Mouse (Mus musculus): Measurements from ENCODE around the gene Mavs. TPM values are rescaled to one million over a fixed set of nuclear protein-coding genes. Genes with fewer than 3 reads are reported as not detected.
A peak's percentile ranks its signal among the peaks of the same experiment; 100 is the strongest.

Gene Mavs
- polyA plus RNA-seq, 1 experiment, result 23.1 TPM

DNA sequence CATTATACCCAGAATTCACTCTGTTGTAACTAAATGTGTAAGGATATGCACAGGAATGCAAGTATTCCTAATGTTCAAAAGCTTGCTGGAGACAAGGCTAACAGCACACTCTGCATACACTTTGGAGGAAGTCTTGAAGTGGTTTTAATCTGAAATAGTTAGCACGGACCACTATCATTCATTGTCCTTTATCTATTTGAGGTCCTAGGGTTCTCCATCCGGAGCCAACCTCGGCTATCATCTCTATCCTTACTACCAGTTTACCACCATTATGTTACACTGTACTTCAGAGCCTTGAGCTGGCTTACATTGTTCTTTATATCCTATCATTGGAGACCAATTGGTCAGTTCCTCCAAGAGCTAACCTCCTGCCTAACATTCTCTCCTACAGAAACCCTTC is 6.6 kb upstream of the Mavs start:
- Histone ChIP-seq H3K27ac (ENCODE audit: insufficient read depth, low read length) (no peak overlapping the region), H3K4me3 (ENCODE audit: insufficient read depth, low read length) (no peak overlapping the region), H3K4me1 (ENCODE audit: control insufficient read depth, insufficient read depth, low read length) (no peaks in the 10 kb centered on the region)
- TF ChIP-seq POLR2A (IDR thresholded peaks at IDR 0.05; ENCODE audit: low read depth, low read length) (no peak), CTCF (IDR thresholded peaks at IDR 0.05; ENCODE audit: borderline replicate concordance, insufficient read depth, low read length) (no peak)

DNA sequence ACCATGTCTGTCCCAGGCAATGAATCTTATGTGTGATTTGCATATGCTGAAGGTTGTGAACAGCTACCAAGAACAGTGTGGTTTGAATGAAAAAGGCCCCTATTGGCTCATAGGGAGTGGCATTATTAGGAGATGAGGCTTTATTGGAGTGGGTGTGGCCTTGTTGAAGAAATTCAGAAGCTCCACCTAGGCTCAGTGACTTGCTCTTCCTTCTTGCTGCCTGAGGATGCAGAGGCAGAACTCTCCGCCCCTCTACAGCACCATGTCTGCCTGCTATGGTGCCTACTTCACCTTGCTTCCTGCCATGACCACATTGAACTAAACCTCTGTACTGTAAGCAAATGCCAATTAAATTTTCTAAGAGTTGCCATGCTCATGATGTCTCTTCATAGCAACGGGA is 1.3 kb upstream of the Mavs start:
- Histone ChIP-seq H3K27ac (ENCODE audit: insufficient read depth, low read length) (no peak overlapping the region), H3K4me1 (ENCODE audit: control insufficient read depth, insufficient read depth, low read length) (peaks cover 9% of the 10 kb centered on the region), H3K4me3 (ENCODE audit: insufficient read depth, low read length) (no peak overlapping the region)
- TF ChIP-seq CTCF (IDR thresholded peaks at IDR 0.05; ENCODE audit: borderline replicate concordance, insufficient read depth, low read length) (no peak), POLR2A (IDR thresholded peaks at IDR 0.05; ENCODE audit: low read depth, low read length) (no peak)

DNA sequence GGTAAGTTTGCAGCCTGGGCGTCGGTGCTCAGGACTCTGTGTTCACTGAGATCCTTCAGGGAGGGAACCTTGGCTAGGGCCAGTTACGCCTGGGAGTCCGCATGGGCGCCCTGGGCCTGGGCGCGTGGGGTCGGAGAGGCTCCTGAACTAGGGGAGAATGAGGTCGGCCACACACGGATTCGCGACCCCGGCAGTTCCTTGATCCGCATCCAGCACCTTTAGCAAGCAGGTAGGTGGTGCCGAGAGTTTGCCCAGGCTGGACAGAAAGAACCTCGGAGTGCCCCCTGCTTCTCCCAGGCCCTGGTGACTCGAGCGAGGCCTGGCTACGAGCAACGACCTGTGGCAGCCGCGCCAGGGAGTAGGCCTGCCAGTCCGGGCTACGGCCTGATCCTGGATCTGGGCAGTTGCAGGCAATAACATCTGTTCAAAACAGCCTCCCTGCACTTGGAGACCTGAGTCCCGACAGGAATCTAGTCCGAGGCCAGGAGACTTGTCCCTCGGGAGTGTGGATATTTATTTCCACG is 326 bp downstream of the Mavs start:
- TF ChIP-seq POLR2A (IDR thresholded peaks at IDR 0.05; ENCODE audit: low read depth, low read length) (no peak), CTCF (IDR thresholded peaks at IDR 0.05; ENCODE audit: borderline replicate concordance, insufficient read depth, low read length) (no peak)
- Histone ChIP-seq H3K4me1 (ENCODE audit: control insufficient read depth, insufficient read depth, low read length) (peaks cover 9% of the 10 kb centered on the region), H3K27ac (ENCODE audit: insufficient read depth, low read length) (no peak overlapping the region), H3K4me3 (ENCODE audit: insufficient read depth, low read length) (peak overlapping the region; percentile 75)

DNA sequence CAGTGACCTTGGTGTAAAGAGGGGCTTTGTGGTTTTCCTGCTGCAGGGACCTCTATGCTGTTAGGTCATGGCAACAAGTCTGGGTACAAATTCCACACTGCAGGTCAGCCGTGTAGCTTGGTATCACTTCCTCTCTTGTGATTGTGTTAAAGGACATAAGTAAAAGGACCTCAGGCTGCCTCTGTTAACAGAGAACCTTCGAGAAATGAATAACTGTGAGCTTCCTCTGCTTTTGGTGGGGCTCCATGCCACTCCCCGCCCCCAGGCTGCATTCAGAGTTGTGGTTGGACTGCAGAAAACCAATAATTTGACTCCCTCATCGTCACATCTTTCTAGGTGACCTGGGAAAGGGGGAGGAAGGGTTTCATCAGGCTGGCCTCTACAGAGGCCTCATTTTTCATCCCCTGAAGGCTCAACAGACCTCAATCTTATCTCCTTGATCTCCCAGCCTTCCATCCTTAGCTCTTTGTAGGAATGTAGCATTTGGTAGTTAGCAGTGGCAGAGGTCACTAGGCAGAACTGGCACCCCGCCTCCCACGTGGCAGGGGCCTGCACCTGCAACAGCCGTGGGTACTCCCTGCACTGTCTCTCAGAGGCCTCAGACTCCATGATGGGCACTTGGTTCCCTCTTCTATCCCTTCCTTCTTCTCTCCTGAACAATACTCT is 1.2 kb downstream of the Mavs start:
- TF ChIP-seq POLR2A (IDR thresholded peaks at IDR 0.05; ENCODE audit: low read depth, low read length) (no peak), CTCF (IDR thresholded peaks at IDR 0.05; ENCODE audit: borderline replicate concordance, insufficient read depth, low read length) (no peak)

DNA sequence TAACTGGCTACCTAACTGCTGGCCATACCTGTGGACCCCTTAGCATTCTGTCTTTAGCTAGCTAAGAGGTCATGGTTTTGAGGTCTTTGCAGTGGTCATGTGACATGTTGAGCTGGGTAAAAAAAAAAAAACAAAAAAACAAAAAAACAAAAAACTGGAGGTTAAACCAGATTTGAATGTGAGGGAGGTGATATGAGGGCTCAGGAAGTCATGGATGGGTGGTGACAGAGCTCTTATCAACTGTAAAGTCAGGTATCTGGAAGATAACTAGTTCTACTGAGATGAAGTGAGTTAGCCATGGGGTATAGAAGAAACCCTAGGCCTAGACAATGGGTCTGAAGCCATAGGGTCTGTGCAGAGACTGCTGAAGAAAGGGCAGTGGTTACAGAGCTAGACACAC is 8.3 kb downstream of the Mavs start:
- Histone ChIP-seq H3K27ac (ENCODE audit: insufficient read depth, low read length) (no peak overlapping the region), H3K4me1 (ENCODE audit: control insufficient read depth, insufficient read depth, low read length) (no peaks in the 10 kb centered on the region), H3K4me3 (ENCODE audit: insufficient read depth, low read length) (no peak overlapping the region)
- TF ChIP-seq CTCF (IDR thresholded peaks at IDR 0.05; ENCODE audit: borderline replicate concordance, insufficient read depth, low read length), result no peak

More for the DNA sequence above, 1.2 kb downstream of the Mavs start:
- Histone ChIP-seq H3K4me3 (ENCODE audit: insufficient read depth, low read length) (peak overlapping the region; percentile 75), H3K27ac (ENCODE audit: insufficient read depth, low read length) (no peak overlapping the region), H3K4me1 (ENCODE audit: control insufficient read depth, insufficient read depth, low read length) (peaks cover 9% of the 10 kb centered on the region)

DNA sequence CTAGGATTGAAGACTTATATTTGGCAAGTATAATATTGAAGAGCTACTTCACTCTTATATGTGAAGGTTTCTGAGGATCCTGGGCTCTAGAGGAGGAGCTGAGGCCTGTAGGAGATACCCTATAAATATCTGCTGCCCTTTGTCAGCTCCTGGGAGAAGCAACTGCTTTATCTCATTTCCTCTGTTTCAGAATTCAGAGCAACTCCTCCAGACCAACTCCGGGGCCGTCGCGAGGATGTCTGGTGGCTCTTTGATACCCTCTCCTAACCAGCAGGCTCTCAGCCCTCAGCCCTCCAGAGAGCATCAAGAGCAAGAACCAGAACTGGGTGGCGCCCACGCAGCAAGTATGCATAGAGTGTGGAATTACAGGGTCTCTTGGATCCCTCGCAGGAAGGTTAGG is 9.1 kb downstream of the Mavs start:
- Histone ChIP-seq H3K4me3 (ENCODE audit: insufficient read depth, low read length) (no peak overlapping the region), H3K27ac (ENCODE audit: insufficient read depth, low read length) (no peak overlapping the region), H3K4me1 (ENCODE audit: control insufficient read depth, insufficient read depth, low read length) (no peaks in the 10 kb centered on the region)
- TF ChIP-seq CTCF (IDR thresholded peaks at IDR 0.05; ENCODE audit: borderline replicate concordance, insufficient read depth, low read length) (no peak), POLR2A (IDR thresholded peaks at IDR 0.05; ENCODE audit: low read depth, low read length) (no peak)

DNA sequence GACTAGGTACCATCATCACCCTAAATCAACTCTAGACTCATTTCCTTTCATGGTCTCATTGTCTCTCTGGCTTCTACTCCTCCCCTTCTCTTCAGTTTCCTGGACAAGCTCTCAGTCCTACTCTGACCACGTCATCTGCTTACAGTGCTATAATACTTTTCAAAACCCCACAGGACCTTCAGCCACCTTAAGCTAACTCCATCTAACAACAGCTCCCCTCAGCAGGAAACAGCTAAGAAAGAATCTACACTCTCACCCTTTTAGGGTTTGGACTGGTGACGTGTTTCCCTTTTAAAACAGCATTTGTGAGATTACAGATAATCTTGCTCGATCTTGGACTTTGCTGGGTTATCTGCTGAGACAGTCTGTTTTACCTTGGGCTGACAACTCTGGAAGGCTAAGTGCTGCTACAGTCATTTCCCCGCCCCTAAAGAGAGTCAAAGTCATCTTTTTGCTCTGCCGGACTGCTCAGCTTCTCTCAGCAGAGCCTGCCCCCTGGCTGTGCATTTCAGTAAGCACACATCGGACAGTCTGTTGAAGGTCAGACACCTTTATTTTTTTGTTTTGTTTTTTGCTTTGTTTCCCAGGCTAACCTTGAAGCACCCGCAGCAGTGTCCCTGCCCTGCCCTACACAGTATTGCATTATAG is 19.9 kb downstream of the Mavs start:
- Histone ChIP-seq H3K4me3 (ENCODE audit: insufficient read depth, low read length) (no peak overlapping the region), H3K27ac (ENCODE audit: insufficient read depth, low read length) (no peak overlapping the region), H3K4me1 (ENCODE audit: control insufficient read depth, insufficient read depth, low read length) (no peaks in the 10 kb centered on the region)
- TF ChIP-seq POLR2A (IDR thresholded peaks at IDR 0.05; ENCODE audit: low read depth, low read length), result no peak
- peak; percentile 73 for TF ChIP-seq CTCF (IDR thresholded peaks at IDR 0.05; ENCODE audit: borderline replicate concordance, insufficient read depth, low read length)

DNA sequence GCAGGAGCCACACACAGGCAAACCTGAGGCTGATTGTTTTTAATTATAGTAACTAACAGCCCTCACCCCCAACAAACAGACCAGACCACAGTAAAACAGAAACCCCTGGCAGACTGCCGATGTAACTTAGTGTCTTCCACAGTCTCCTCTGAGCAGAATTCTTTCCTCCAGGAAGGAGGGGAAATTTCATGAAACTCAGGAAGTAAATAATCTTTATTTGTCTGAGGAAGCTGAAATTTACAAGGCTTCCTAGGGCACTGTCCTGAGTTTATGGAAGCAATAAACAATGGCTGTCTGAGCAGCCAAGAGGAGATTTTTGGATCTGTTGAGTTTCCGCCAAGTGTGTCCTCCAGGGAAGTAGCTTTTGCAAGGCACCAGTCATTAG is 20.5 kb downstream of the Mavs start:
- Histone ChIP-seq H3K27ac (ENCODE audit: insufficient read depth, low read length) (no peak overlapping the region), H3K4me1 (ENCODE audit: control insufficient read depth, insufficient read depth, low read length) (no peaks in the 10 kb centered on the region), H3K4me3 (ENCODE audit: insufficient read depth, low read length) (no peak overlapping the region)
- TF ChIP-seq CTCF (IDR thresholded peaks at IDR 0.05; ENCODE audit: borderline replicate concordance, insufficient read depth, low read length), result no peak
- no peak for TF ChIP-seq POLR2A (IDR thresholded peaks at IDR 0.05; ENCODE audit: low read depth, low read length)

DNA sequence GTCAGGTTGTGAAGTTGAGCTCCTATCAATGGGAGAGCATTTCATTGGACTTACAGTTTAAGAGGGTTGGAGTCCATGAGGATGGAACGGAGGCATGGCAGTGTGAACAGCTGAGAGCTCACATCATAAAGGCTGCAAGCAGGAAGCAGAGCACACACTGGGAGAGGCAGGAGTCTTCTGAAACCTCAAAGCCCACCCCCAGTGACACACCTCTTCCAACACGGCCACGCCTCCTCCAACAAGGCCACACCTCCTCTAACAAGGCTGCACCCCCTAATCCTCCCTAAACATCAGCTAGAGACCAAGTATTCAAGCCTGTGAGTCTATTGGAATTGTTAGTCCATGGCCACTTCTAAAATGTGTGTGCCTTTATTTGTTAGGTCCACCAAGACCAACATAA is 21.9 kb downstream of the Mavs start:
- TF ChIP-seq CTCF (IDR thresholded peaks at IDR 0.05; ENCODE audit: borderline replicate concordance, insufficient read depth, low read length) (no peak), POLR2A (IDR thresholded peaks at IDR 0.05; ENCODE audit: low read depth, low read length) (no peak)
- Histone ChIP-seq H3K4me1 (ENCODE audit: control insufficient read depth, insufficient read depth, low read length) (no peaks in the 10 kb centered on the region), H3K27ac (ENCODE audit: insufficient read depth, low read length) (no peak overlapping the region), H3K4me3 (ENCODE audit: insufficient read depth, low read length) (no peak overlapping the region)

DNA sequence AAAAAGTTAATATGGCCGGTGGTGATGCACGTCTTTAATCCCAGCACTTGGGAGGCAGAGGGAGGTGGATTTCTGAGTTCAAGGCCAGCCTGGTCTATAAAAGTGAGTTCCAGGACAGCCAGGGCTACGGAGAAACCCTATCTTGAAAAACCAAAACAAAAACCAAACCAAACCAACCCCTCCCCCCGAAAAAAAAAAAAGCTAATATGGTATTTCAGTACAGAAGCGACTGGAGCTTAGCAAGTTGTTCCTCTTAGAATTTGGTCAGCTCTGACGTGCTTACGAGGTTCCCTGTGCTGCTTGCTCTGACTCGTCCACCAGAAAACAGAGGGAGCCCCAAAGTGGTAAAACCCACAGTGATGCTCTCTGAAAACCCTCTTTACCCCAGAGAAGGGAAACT is 24.8 kb downstream of the Mavs start:
- H3K4me3 ChIP-seq (ENCODE audit: insufficient read depth, low read length), result no peak overlapping the region
- no peaks in the 10 kb centered on the region for H3K4me1 ChIP-seq (ENCODE audit: control insufficient read depth, insufficient read depth, low read length)
- TF ChIP-seq POLR2A (IDR thresholded peaks at IDR 0.05; ENCODE audit: low read depth, low read length) (no peak), CTCF (IDR thresholded peaks at IDR 0.05; ENCODE audit: borderline replicate concordance, insufficient read depth, low read length) (no peak)
- H3K27ac ChIP-seq (ENCODE audit: insufficient read depth, low read length), result no peak overlapping the region
